ENCODE assay signal across 28 mouse cellular contexts in genomic region chr12:29161546-29161945, GRCm38 (mm10).
"Had no signal": no experiment of that assay in that cellular context is flagged by ENCODE, and none has a peak within 500 bp of the region (broad histone marks: within the 10 kb centered on the region; RNA-seq: fewer than 3 reads in every experiment).

No protein-coding gene starts in this region.

- H3K27ac ChIP-seq: embryonic facial prominence, embryonic 12.5 days; forebrain, embryonic 12.5 days; forebrain, embryonic 13.5 days; forebrain, embryonic 15.5 days; gastrocnemius, adult 2 months; heart, adult 2 months; heart, embryonic 10.5 days had no signal

- H3K9ac ChIP-seq: embryonic facial prominence, embryonic 12.5 days; forebrain, embryonic 12.5 days; forebrain, embryonic 13.5 days; forebrain, embryonic 15.5 days; forebrain, postnatal 0 days had no signal

- ATAC-seq: forebrain, embryonic 13.5 days; forebrain, embryonic 14.5 days; forebrain, embryonic 15.5 days; forebrain, embryonic 16.5 days; forebrain, postnatal 0 days had no signal

- H3K9me3 ChIP-seq: embryonic facial prominence, embryonic 12.5 days; forebrain, embryonic 10.5 days; forebrain, embryonic 12.5 days; forebrain, embryonic 13.5 days; forebrain, embryonic 15.5 days; heart, embryonic 10.5 days had no signal

- DNase-seq: cerebellum, adult 2 months; cerebellum, adult 8-10 months; cerebellum, adult 9-10 months; cerebellum, adult 9-11 months; cerebellum, postnatal 10 days; cerebellum, postnatal 14 days; cerebellum, postnatal 25 days; cerebellum, postnatal 36 days; embryo, embryonic 11 days; forebrain, postnatal 0 days; gastrocnemius, adult 2 months; gastrocnemius, postnatal 10 days; gastrocnemius, postnatal 14 days; gastrocnemius, postnatal 25 days; gastrocnemius, postnatal 36 days; heart, adult 11 months; heart, adult 18-20 months; heart, adult 2 months had no signal

- H3K27me3 ChIP-seq: embryonic facial prominence, embryonic 12.5 days; forebrain, embryonic 12.5 days; forebrain, embryonic 13.5 days; forebrain, embryonic 15.5 days had no signal

- H3K4me3 ChIP-seq: embryonic facial prominence, embryonic 12.5 days; erythroblast, embryonic 14.5 days; forebrain, embryonic 10.5 days; forebrain, embryonic 12.5 days; forebrain, embryonic 13.5 days; forebrain, embryonic 15.5 days; gastrocnemius, adult 2 months; heart, adult 2 months; heart, embryonic 10.5 days had no signal

- H3K36me3 ChIP-seq: embryonic facial prominence, embryonic 12.5 days; forebrain, embryonic 10.5 days; forebrain, embryonic 12.5 days; forebrain, embryonic 15.5 days; heart, embryonic 10.5 days had no signal

- H3K4me2 ChIP-seq: embryonic facial prominence, embryonic 12.5 days; forebrain, embryonic 12.5 days; forebrain, embryonic 13.5 days; forebrain, embryonic 15.5 days; heart, embryonic 11.5 days had no signal

- H3K4me1 ChIP-seq: embryonic facial prominence, embryonic 12.5 days; forebrain, embryonic 12.5 days had no signal
